Comparison of ENCODE assay signal across 8 mouse cellular contexts in genomic region chr13:21940811-21941321, GRCm38 (mm10). TPM values are rescaled to one million over a fixed set of nuclear protein-coding genes. Genes with fewer than 3 reads are reported as not detected.
DNase-seq lines count a peak whose midpoint lies in the region; ATAC-seq and TF ChIP-seq lines count a peak whose summit lies in the region.

No protein-coding gene starts in this region.

- peak; percentile 63 to 82 for DNase-seq in cerebellum, adult 18-20 months
- peak; percentile 88 for DNase-seq in forelimb bud, embryonic 11.5 days (ENCODE audit: low read depth, low spot score)
- DNase-seq in heart, postnatal 4 days = peak; percentile 81
- peak; percentile 61 to 92 for DNase-seq in layer of hippocampus, adult 8-10 months (ENCODE audit: low spot score in 2 of 2)
- peak; percentile 73 for DNase-seq in lung, adult 2 months

- H3K27ac ChIP-seq in neural tube, embryonic 14.5 days (ENCODE audit: low read depth, low read length) = peak overlapping the region; percentile 16; the same call in 1 of the 2 replicates
- H3K27ac ChIP-seq in testis, adult 2 months (ENCODE audit: control insufficient read depth, insufficient read depth, low read depth, low read length) = no peak overlapping the region

- peak overlapping the region; percentile 53 for H3K4me2 ChIP-seq in neural tube, embryonic 14.5 days (ENCODE audit: low read depth, low read length)

- H3K4me3 ChIP-seq in E14TG2a.4 (replicated peaks; ENCODE audit: low read length) = peak overlapping the region; percentile 83
- peak overlapping the region; percentile 86 for H3K4me3 ChIP-seq in lung, adult 2 months (replicated peaks; ENCODE audit: extremely low read depth, low read depth, low read length)
- H3K4me3 ChIP-seq in neural tube, embryonic 14.5 days (ENCODE audit: low read depth, low read length) = peak overlapping the region; percentile 50
- H3K4me3 ChIP-seq in testis, adult 2 months (ENCODE audit: control insufficient read depth, low read depth, low read length) = peak overlapping the region; percentile 86

- no peak for TF ChIP-seq POLR2A in lung, adult 2 months (IDR thresholded peaks at IDR 0.05; ENCODE audit: borderline replicate concordance, extremely low read depth, low read depth, low read length)
- peak; percentile 23; the same call in 1 of the 2 replicates for TF ChIP-seq POLR2A in testis, adult 2 months (IDR thresholded peaks at IDR 0.05; ENCODE audit: control insufficient read depth, low read depth, low read length)

- no peaks in the 10 kb centered on the region for H3K27me3 ChIP-seq in E14TG2a.4 (ENCODE audit: insufficient read depth, low read length)
- H3K27me3 ChIP-seq in neural tube, embryonic 14.5 days (ENCODE audit: control insufficient read depth, insufficient read depth, low read length) = no peaks in the 10 kb centered on the region
- H3K27me3 ChIP-seq in testis, adult 2 months (ENCODE audit: control insufficient read depth, insufficient read depth, low read length) = no peaks in the 10 kb centered on the region

- peak; percentile 42 for ATAC-seq in neural tube, embryonic 14.5 days (ENCODE audit: low read depth)

- H3K9ac ChIP-seq in neural tube, embryonic 14.5 days (replicated peaks; ENCODE audit: low read depth, low read length) = no peak overlapping the region; the same call in 1 of the 2 replicates

- 1% methylated on average over 16 of the region's 16 CpGs for WGBS in lung, adult 2 months
- WGBS in neural tube, embryonic 14.5 days = under 1% methylated on average over 16 of the region's 16 CpGs

- no peak for TF ChIP-seq CTCF in E14TG2a.4 (conservative IDR thresholded peaks at IDR 0.05; ENCODE audit: low read length)
- no peak for TF ChIP-seq CTCF in lung, adult 2 months (IDR thresholded peaks at IDR 0.05; ENCODE audit: insufficient read depth, low read length)
- no peak for TF ChIP-seq CTCF in testis, adult 2 months (IDR thresholded peaks at IDR 0.05; ENCODE audit: control insufficient read depth, insufficient read depth, insufficient replicate concordance, low read depth, low read length)

- H3K4me1 ChIP-seq in E14TG2a.4 (replicated peaks; ENCODE audit: low read depth, low read length) = peaks cover 37% of the 10 kb centered on the region
- peaks cover 3% of the 10 kb centered on the region for H3K4me1 ChIP-seq in lung, adult 2 months (ENCODE audit: control insufficient read depth, insufficient read depth, low read length)
- H3K4me1 ChIP-seq in neural tube, embryonic 14.5 days (ENCODE audit: control insufficient read depth, insufficient read depth, low read length) = 0 out of 2 replicates have a peak, but pooled peaks cover under 1% of the 10 kb centered on the region
- H3K4me1 ChIP-seq in testis, adult 2 months (ENCODE audit: control insufficient read depth, insufficient read depth, low read length) = peaks cover 8% of the 10 kb centered on the region

- H3K36me3 ChIP-seq in E14TG2a.4 (ENCODE audit: insufficient read depth, low read length) = no peaks in the 10 kb centered on the region
- H3K36me3 ChIP-seq in neural tube, embryonic 14.5 days (ENCODE audit: control insufficient read depth, insufficient read depth, low read length) = no peaks in the 10 kb centered on the region
- H3K36me3 ChIP-seq in testis, adult 2 months (ENCODE audit: control insufficient read depth, insufficient read depth, low read length) = no peaks in the 10 kb centered on the region

- H3K9me3 ChIP-seq in E14TG2a.4 (ENCODE audit: low read length) = no peaks in the 10 kb centered on the region
- no peaks in the 10 kb centered on the region for H3K9me3 ChIP-seq in neural tube, embryonic 14.5 days (ENCODE audit: control insufficient read depth, low read length)

RNA-seq across cellular contexts. Expression of gene Zfp184, which starts 4.0 kb away (rescaled TPM):
- total RNA-seq in heart, postnatal 4 days (2021) = 1 to 10 TPM; 3.9 TPM
- total RNA-seq in layer of hippocampus, adult 8-10 months (2022) = 1 to 10 TPM; 1.9 to 4.5 (median 2.9) TPM
- 0.53 and 0.60 TPM in 2 replicates for polyA plus RNA-seq in lung, adult 2 months (2012; rRNA removed)
- 16.4 and 17.1 TPM in 2 replicates for polyA plus RNA-seq in neural tube, embryonic 14.5 days (2014; fragmentation: Nextera tagmentation; extraction: Ambion mirVana)
- 2.7 and 2.8 TPM in 2 replicates for polyA plus RNA-seq in testis, adult 2 months (2012; rRNA removed)

RNA-seq across cellular contexts. Expression of gene Pom121l2, which starts 40.1 kb away (rescaled TPM):
- not detected for total RNA-seq in heart, postnatal 4 days (2021)
- not detected for total RNA-seq in layer of hippocampus, adult 8-10 months (2022)
- not detected in 2 replicates for polyA plus RNA-seq in lung, adult 2 months (2012; rRNA removed)
- not detected in 2 replicates for polyA plus RNA-seq in neural tube, embryonic 14.5 days (2014; fragmentation: Nextera tagmentation; extraction: Ambion mirVana)
- polyA plus RNA-seq in testis, adult 2 months (2012; rRNA removed) = 128 and 157 TPM in 2 replicates

Comparison
In these comparisons a context has a peak if more than half of its experiments do, and no peak if none do; other contexts are left out.
1. RNA of gene Pom121l2, which starts 40.1 kb away (polyA plus RNA-seq): 128 to 157 TPM in testis, adult 2 months; not detected in lung, adult 2 months and not detected in neural tube, embryonic 14.5 days; every median in the first group is over 100 times any median in the second.
2. Peak in every context shown above with its lines, with median percentiles within 50 percentile points of each other: H3K4me3 ChIP-seq and DNase-seq.